Mouse (Mus musculus) thymus, adult 2 months (tissue): ENCODE data around the gene Duoxa2. TPM values are rescaled to one million over a fixed set of nuclear protein-coding genes. Genes with fewer than 3 reads are reported as not detected.
A peak's percentile ranks its signal among the peaks of the same experiment; 100 is the strongest.

Experiments
- DNase-seq: peaks from one replicate; pipeline ENCODE4 v3.0.0; 2021
- H3K27ac ChIP-seq: fragments of 200-500 bp; 2 replicates; pipeline ENCODE4 v1.5.1; 2012; ENCODE audit warnings: low read length, control low read depth; ENCODE audit not compliant: control insufficient read depth, insufficient read depth
- H3K27me3 ChIP-seq: fragments of 200-500 bp; 2 replicates; pipeline ENCODE4 v1.6.1; 2012; ENCODE audit warnings: mild to moderate bottlenecking, low read length, moderate library complexity, mixed read lengths; ENCODE audit not compliant: control insufficient read depth, insufficient read depth
- H3K36me3 ChIP-seq: fragments of 200-500 bp; 2 replicates; pipeline ENCODE4 v1.6.1; 2012; ENCODE audit warnings: mild to moderate bottlenecking, low read length, moderate library complexity; ENCODE audit not compliant: control insufficient read depth, insufficient read depth
- H3K4me1 ChIP-seq: fragments of 200-500 bp; replicated peaks from 2 replicates; pipeline ENCODE4 v1.6.1; 2012; ENCODE audit warnings: low read length; ENCODE audit not compliant: control insufficient read depth, insufficient read depth
- H3K4me3 ChIP-seq: fragments of 200-500 bp; 2 replicates; pipeline ENCODE4 v1.5.1; 2012; ENCODE audit warnings: mild to moderate bottlenecking, low read length, control low read depth, moderate library complexity; ENCODE audit not compliant: control insufficient read depth, insufficient read depth
- CTCF ChIP-seq: fragments of 200-500 bp; IDR thresholded peaks from 2 replicates; pipeline ENCODE4 v1.5.1; 2012; ENCODE audit warnings: mild to moderate bottlenecking, control low read depth, low read length, moderate library complexity, borderline replicate concordance; ENCODE audit not compliant: control insufficient read depth, poor library complexity, insufficient read depth; ENCODE audit errors: extremely low read depth
- POLR2A ChIP-seq: fragments of 200-500 bp; IDR thresholded peaks from 2 replicates; pipeline ENCODE4 v1.6.1; 2012; ENCODE audit warnings: mild to moderate bottlenecking, low read length, control low read depth, moderate library complexity; ENCODE audit not compliant: control insufficient read depth, poor library complexity, insufficient read depth; ENCODE audit errors: extremely low read depth
- WGBS: fragments of 180-500 bp; shearing (Covaris S2); methylation state at CpG from one replicate; pipeline ENCODE4 v1.1.7; 2018; 5-methylcytosine and 5-hydroxymethylcytosine counted together
- polyA plus RNA-seq: library from polyadenylated mRNA; depleted of rRNA; stranded (reverse); fragments of >200 nt; gene quantifications from 2 replicates; pipeline ENCODE4 v1.2.3, GENCODE M21; 2012

Duoxa2 gene
- polyA plus RNA-seq, 1 experiment: 0.27 TPM

GRCm38 (mm10) chr2:122284091-122284490 is 14.6 kb upstream of the Duoxa2 start:
- Histone ChIP-seq H3K36me3 (no peaks in the 10 kb centered on the region), H3K27ac (no peak overlapping the region), H3K4me1 (peaks cover 10% of the 10 kb centered on the region), H3K4me3 (no peak overlapping the region), H3K27me3 (no peaks in the 10 kb centered on the region)
- no peak for DNase-seq
- TF ChIP-seq POLR2A: no peak
- TF ChIP-seq CTCF: no peak
- 93% methylated on average over 9 of the region's 9 CpGs for WGBS

DNA sequence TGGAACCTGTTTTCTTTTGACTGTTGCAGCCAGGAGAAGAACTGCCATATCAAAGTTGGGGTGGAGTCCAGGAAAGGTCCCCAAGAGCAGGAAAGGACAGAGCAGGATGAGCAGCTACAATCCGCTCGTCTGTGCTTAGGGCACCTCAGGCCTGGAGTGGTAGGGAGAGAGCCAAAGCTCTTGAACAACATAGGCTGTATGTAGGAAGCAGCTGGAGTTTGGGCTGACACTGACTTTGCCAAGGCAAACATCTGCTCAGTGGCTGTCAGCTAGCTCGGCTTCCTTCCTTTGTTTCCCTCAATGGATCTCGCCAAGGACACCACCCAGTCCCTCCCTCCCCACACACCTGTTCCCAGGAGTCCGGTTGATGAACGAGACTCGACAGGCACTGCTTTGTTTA is 12.6 kb upstream of the Duoxa2 start:
- H3K4me1 ChIP-seq: peaks cover 10% of the 10 kb centered on the region
- H3K36me3 ChIP-seq: no peaks in the 10 kb centered on the region
- 47% methylated on average over 7 of the region's 7 CpGs for WGBS
- H3K4me3 ChIP-seq: no peak overlapping the region
- H3K27ac ChIP-seq: no peak overlapping the region
- H3K27me3 ChIP-seq: no peaks in the 10 kb centered on the region
- no peak for DNase-seq
- TF ChIP-seq CTCF (no peak), POLR2A (no peak)

GRCm38 (mm10) chr2:122294916-122295315 is 3.8 kb upstream of the Duoxa2 start:
- WGBS: 9% methylated on average over 7 of the region's 7 CpGs
- TF ChIP-seq POLR2A (no peak), CTCF (peak; percentile 28; the same call in 1 of the 2 replicates)
- no peak overlapping the region for H3K4me3 ChIP-seq
- peaks cover 19% of the 10 kb centered on the region for H3K27me3 ChIP-seq
- peak; percentile 40 for DNase-seq
- H3K27ac ChIP-seq: no peak overlapping the region
- H3K4me1 ChIP-seq: peaks cover 7% of the 10 kb centered on the region
- H3K36me3 ChIP-seq: no peaks in the 10 kb centered on the region

DNA sequence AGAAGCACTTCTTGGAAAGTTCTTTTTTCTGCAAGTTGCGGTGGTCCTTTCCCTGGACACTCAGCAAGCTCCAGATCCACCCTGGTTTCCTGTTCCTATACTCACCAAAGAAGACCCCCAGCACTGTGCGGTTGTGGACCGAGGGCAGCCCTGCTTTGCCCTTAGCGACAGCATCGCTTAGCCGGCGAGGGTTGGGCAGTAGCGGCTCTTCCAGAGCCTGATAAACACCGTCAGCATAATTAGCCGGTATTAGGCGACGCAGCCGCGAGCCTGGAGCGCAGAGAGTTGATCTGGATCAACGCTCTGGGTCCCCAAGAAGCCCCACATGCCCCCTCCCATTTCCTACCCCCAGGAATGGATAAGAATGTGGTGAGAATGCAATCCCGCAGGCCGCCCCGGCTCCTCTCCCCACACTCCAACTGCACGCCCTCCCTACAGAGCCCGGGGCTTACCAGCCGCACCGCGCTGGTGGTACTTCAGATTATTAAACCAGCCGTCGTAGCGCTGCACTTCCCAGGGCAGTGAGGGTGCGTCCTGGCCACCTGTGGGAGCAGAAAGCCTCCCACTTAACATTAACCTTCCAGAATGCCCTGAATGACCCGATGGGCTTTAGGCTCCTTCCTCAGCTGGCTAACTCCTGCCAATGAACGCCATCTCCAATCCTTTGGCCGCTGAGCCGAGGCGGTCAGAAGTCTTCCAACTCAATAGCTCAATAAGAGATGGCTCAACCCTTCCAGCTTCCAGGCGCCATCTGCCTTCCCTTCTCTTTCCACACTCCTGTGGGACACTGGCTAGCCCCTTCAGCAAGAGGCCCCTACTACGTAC is 1.2 kb upstream of the Duoxa2 start:
- H3K27me3 ChIP-seq: peaks cover 35% of the 10 kb centered on the region
- H3K36me3 ChIP-seq: no peaks in the 10 kb centered on the region
- no peak for DNase-seq
- 4% methylated on average over 35 of the region's 35 CpGs for WGBS
- H3K27ac ChIP-seq: no peak overlapping the region
- H3K4me3 ChIP-seq: no peak overlapping the region
- peaks cover 19% of the 10 kb centered on the region for H3K4me1 ChIP-seq
- TF ChIP-seq POLR2A (no peak), CTCF (no peak)

GRCm38 (mm10) chr2:122298096-122298499 is 602 bp upstream of the Duoxa2 start, which contains the start of gene Duox2:
Gene Duox2 (minus strand): TSS chr2:122298449.
- 11% methylated on average over 13 of the region's 13 CpGs for WGBS
- peak within 1 kb of the TSS; percentile 20 for H3K4me3 ChIP-seq
- no peak within 1 kb of the TSS for H3K27ac ChIP-seq
- H3K4me1 ChIP-seq: peaks cover 19% of the 10 kb centered on the region
- no peaks in the 10 kb centered on the region for H3K36me3 ChIP-seq
- peaks cover 35% of the 10 kb centered on the region for H3K27me3 ChIP-seq
- DNase-seq: no peak
- no peak for TF ChIP-seq CTCF
- no peak for TF ChIP-seq POLR2A

- Histone ChIP-seq H3K36me3 (no peaks in the 10 kb centered on the region), H3K27ac (no peak overlapping the region), H3K4me3 (no peak overlapping the region), H3K27me3 (peaks cover 35% of the 10 kb centered on the region), H3K4me1 (peaks cover 19% of the 10 kb centered on the region)
- 24% methylated on average over 14 of the region's 14 CpGs for WGBS
- DNase-seq: no peak
- no peak for TF ChIP-seq POLR2A
- TF ChIP-seq CTCF: no peak
Measured at GRCm38 (mm10) chr2:122299911-122300655, 1.4 kb downstream of the Duoxa2 start.
